Mouse (Mus musculus): ENCODE measurements at regions not wholly inside any gene's neighbourhood (a gene's known extent, or its start where the extent isn't known, plus 50 kb on each side); places are given as distances from the start of the nearest gene placed in this dataset.

GRCm38 (mm10) chr3:155322322-155322721 lies 229.1 kb downstream of the Lrriq3 start:
- TF ChIP-seq POLR2A (IDR thresholded peaks at IDR 0.05; ENCODE audit: borderline replicate concordance, extremely low read depth, insufficient read depth, insufficient read length, poor library complexity, severe bottlenecking) (no peak), CTCF (IDR thresholded peaks at IDR 0.05; ENCODE audit: borderline replicate concordance, extremely low read depth, insufficient read depth, insufficient read length) (no peak)

Data from brain, embryonic 14.5 days (tissue).